In genomic region chr16:45158522-45159388, GRCm38 (mm10) we compare ENCODE assay signal across 7 mouse cellular contexts. TPM values are rescaled to one million over a fixed set of nuclear protein-coding genes. Genes with fewer than 3 reads are reported as not detected.
A peak's percentile ranks its signal among the peaks of the same experiment; 100 is the strongest.
DNase-seq lines count a peak whose midpoint lies in the region; ATAC-seq lines count a peak whose summit lies in the region.

TSS of gene Slc35a5 (minus strand) at chr16:45158706.
TSS of gene Atg3 (plus strand) at chr16:45158785.

- ATAC-seq in intestine, embryonic 16.5 days = peak; percentile 97
- ATAC-seq in midbrain, embryonic 11.5 days (ENCODE audit: low FRiP score) = peak; percentile 99

- peak within 1 kb of the TSS; percentile 64 for H3K4me2 ChIP-seq in intestine, embryonic 16.5 days (ENCODE audit: low read depth, low read length)
- H3K4me2 ChIP-seq in midbrain, embryonic 11.5 days = peak within 1 kb of the TSS; percentile 83

- peaks cover 4% of the 10 kb centered on the region; the same call in 1 of the 2 replicates for H3K4me1 ChIP-seq in intestine, embryonic 16.5 days (ENCODE audit: control insufficient read depth, insufficient read depth, low read length)
- H3K4me1 ChIP-seq in midbrain, embryonic 11.5 days (ENCODE audit: control insufficient read depth, insufficient read depth, low read length) = peaks cover 8% of the 10 kb centered on the region

- H3K36me3 ChIP-seq in intestine, embryonic 16.5 days (ENCODE audit: control insufficient read depth, insufficient read depth, low read length) = no peaks in the 10 kb centered on the region
- H3K36me3 ChIP-seq in midbrain, embryonic 11.5 days (ENCODE audit: control insufficient read depth, insufficient read depth, low read length) = no peaks in the 10 kb centered on the region

- peak within 1 kb of the TSS; percentile 94 for H3K9ac ChIP-seq in intestine, embryonic 16.5 days (ENCODE audit: low read depth, low read length)
- H3K9ac ChIP-seq in midbrain, embryonic 11.5 days (ENCODE audit: low read length) = peak within 1 kb of the TSS; percentile 82

- peak within 1 kb of the TSS; percentile 93 for H3K4me3 ChIP-seq in intestine, embryonic 16.5 days (ENCODE audit: low read length)
- peak within 1 kb of the TSS; percentile 59 for H3K4me3 ChIP-seq in midbrain, embryonic 11.5 days (ENCODE audit: low read depth, low read length)

- H3K9me3 ChIP-seq in intestine, embryonic 16.5 days (ENCODE audit: control insufficient read depth, low read length) = no peaks in the 10 kb centered on the region
- H3K9me3 ChIP-seq in midbrain, embryonic 11.5 days (ENCODE audit: control insufficient read depth, low read length) = no peaks in the 10 kb centered on the region

- under 1% methylated on average over 63 of the region's 64 CpGs for WGBS in intestine, embryonic 16.5 days
- 0% methylated on average over 48 of the region's 64 CpGs for WGBS in midbrain, embryonic 11.5 days

- intact Hi-C loops in left cerebral cortex, postnatal 36 days (cut with DNase I) = loop anchor here (5.0 to 10.0 kb wide), 2 partner anchors 66 to 414 kb away; partner anchors contain the start of genes Ccdc80 and Gtpbp8

- no peaks in the 10 kb centered on the region for H3K27me3 ChIP-seq in intestine, embryonic 16.5 days (replicated peaks; ENCODE audit: control insufficient read depth, insufficient read depth, low read length)
- no peaks in the 10 kb centered on the region for H3K27me3 ChIP-seq in midbrain, embryonic 11.5 days (ENCODE audit: control insufficient read depth, insufficient read depth, low read length)

- peak; percentile 95 for DNase-seq in adrenal gland, adult 8-10 months
- peak; percentile 94 for DNase-seq in embryo, embryonic 9.5 days (ENCODE audit: extremely low spot score)
- peak; percentile 92 to 96 for DNase-seq in gastrocnemius, postnatal 4 days (ENCODE audit: low spot score in 2 of 2)
- peak; percentile 95 to 96 for DNase-seq in left cerebral cortex, postnatal 36 days (ENCODE audit: low spot score in 2 of 2)
- peak; percentile 99 for DNase-seq in midbrain, embryonic 11.5 days (ENCODE audit: low spot score, missing footprints)
- peak; percentile 97 for DNase-seq in skeletal muscle tissue, adult 2 months (ENCODE audit: low read depth, low spot score)

- H3K27ac ChIP-seq in intestine, embryonic 16.5 days (ENCODE audit: low read length) = peak within 1 kb of the TSS; percentile 94
- H3K27ac ChIP-seq in midbrain, embryonic 11.5 days (ENCODE audit: low read depth, low read length) = peak within 1 kb of the TSS; percentile 74

RNA-seq across cellular contexts. Expression of gene Slc35a5, which starts in this region (rescaled TPM):
- total RNA-seq in adrenal gland, adult 8-10 months (2022) = 10 to 100 TPM; 37.1 to 41.3 (median 37.6) TPM
- total RNA-seq in gastrocnemius, postnatal 4 days (2021) = 10 to 100 TPM; 11.0 to 13.2 TPM
- 26.4 and 28.2 TPM in 2 replicates for polyA plus RNA-seq in intestine, embryonic 16.5 days (2015; fragmentation: Nextera tagmentation; extraction: Ambion mirVana)
- 10 to 100 TPM; 46.7 to 49.8 TPM for total RNA-seq in left cerebral cortex, postnatal 36 days (2021)
- polyA plus RNA-seq in midbrain, embryonic 11.5 days (2014; fragmentation: Nextera tagmentation; extraction: Ambion mirVana) = 14.8 and 18.2 TPM in 2 replicates

RNA-seq across cellular contexts. Expression of gene Atg3, which starts in this region (rescaled TPM):
- 10 to 100 TPM; 41.5 to 69.2 (median 50.8) TPM for total RNA-seq in adrenal gland, adult 8-10 months (2022)
- 10 to 100 TPM; 26.8 to 33.2 TPM for total RNA-seq in gastrocnemius, postnatal 4 days (2021)
- polyA plus RNA-seq in intestine, embryonic 16.5 days (2015; fragmentation: Nextera tagmentation; extraction: Ambion mirVana) = 37.4 and 41.4 TPM in 2 replicates
- 10 to 100 TPM; 40.0 to 43.6 TPM for total RNA-seq in left cerebral cortex, postnatal 36 days (2021)
- 41.1 and 41.6 TPM in 2 replicates for polyA plus RNA-seq in midbrain, embryonic 11.5 days (2014; fragmentation: Nextera tagmentation; extraction: Ambion mirVana)

Comparison
In these comparisons a context has a peak if more than half of its experiments do, and no peak if none do; other contexts are left out.
1. Peak in every context shown above with its lines: DNase-seq, ATAC-seq, H3K4me3 ChIP-seq and H3K27ac ChIP-seq.